Mouse (Mus musculus) heart, embryonic 16.5 days (tissue): ENCODE measurements at regions not wholly inside any gene's neighbourhood (a gene's known extent, or its start where the extent isn't known, plus 50 kb on each side); places are given as distances from the start of the nearest gene placed in this dataset.
"Not testable (repeated sequence)": the region's sequence is repeated elsewhere in the genome, so short reads cannot be mapped to it uniquely, and the experiment has no call there.

Experiments
- ATAC-seq: fragments of 200-750 bp; cut with Nextera tagmentation; replicated peaks from 2 replicates; pipeline ENCODE4 v1.8.0; 2017; ENCODE audit warnings: moderate number of reproducible peaks; ENCODE audit not compliant: insufficient read depth, low FRiP score; ENCODE audit errors: extremely low read depth
- H3K27ac ChIP-seq: fragments of 300-500 bp; sonication (generic); 2 replicates; pipeline ENCODE4 v1.5.1; 2014; ENCODE audit warnings: mild to moderate bottlenecking, low read length, control low read depth, moderate library complexity
- H3K27me3 ChIP-seq: fragments of 300-500 bp; sonication (generic); 2 replicates; pipeline ENCODE4 v1.6.1; 2014; ENCODE audit warnings: low read length, mixed read lengths; ENCODE audit not compliant: control insufficient read depth, insufficient read depth
- H3K36me3 ChIP-seq: fragments of 300-500 bp; sonication (generic); 2 replicates; pipeline ENCODE4 v1.6.1; 2014; ENCODE audit not compliant: control insufficient read depth, insufficient read depth
- H3K4me1 ChIP-seq: fragments of 300-500 bp; sonication (generic); 2 replicates; pipeline ENCODE4 v1.6.1; 2014; ENCODE audit warnings: low read length, mixed read lengths; ENCODE audit not compliant: control insufficient read depth, insufficient read depth
- H3K4me2 ChIP-seq: fragments of 300-500 bp; sonication (generic); 2 replicates; pipeline ENCODE4 v1.6.1; 2014; ENCODE audit warnings: low read depth, mild to moderate bottlenecking, control low read depth, low read length
- H3K4me3 ChIP-seq: fragments of 300-500 bp; sonication (generic); 2 replicates; pipeline ENCODE4 v1.5.1; 2014; ENCODE audit warnings: mild to moderate bottlenecking, control low read depth, low read length
- H3K9ac ChIP-seq: fragments of 300-500 bp; sonication (generic); 2 replicates; pipeline ENCODE4 v1.6.1; 2014; ENCODE audit warnings: low read length, control low read depth
- H3K9me3 ChIP-seq: fragments of 300-500 bp; sonication (generic); replicated peaks from 2 replicates; pipeline ENCODE4 v1.6.1; 2016; ENCODE audit warnings: low read length; ENCODE audit not compliant: control insufficient read depth
- WGBS: fragments of 180-500 bp; shearing (Covaris S2); extraction: QIAGEN DNeasy Blood & Tissue Kit; methylation state at CpG from one replicate; pipeline ENCODE4 v1.1.7; 2014; 5-methylcytosine and 5-hydroxymethylcytosine counted together

DNA sequence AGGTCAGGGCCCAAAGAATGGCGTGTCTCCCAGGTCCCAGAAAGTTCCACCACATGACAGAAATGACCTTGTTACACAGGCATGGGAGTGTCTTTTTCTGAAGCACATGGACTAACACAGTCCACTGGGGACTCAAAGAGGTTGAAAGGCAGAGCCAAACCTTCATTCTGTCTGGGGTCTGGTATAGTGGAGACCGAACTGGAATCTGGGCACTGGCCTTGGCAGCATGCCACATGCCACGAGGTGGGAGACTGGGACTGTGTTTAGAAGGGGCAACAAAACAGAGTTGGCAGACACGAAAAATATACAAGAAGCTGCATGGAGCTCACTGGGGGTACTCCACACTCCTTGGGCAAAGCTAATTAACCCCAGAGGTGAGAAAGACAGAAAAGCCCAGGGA is 293.6 kb upstream of the Cdh4 start:
- no peak overlapping the region for H3K9ac ChIP-seq
- no peak overlapping the region for H3K4me3 ChIP-seq
- H3K4me2 ChIP-seq, result no peak overlapping the region
- no peaks in the 10 kb centered on the region for H3K9me3 ChIP-seq
- no peaks in the 10 kb centered on the region for H3K36me3 ChIP-seq
- H3K4me1 ChIP-seq, result no peaks in the 10 kb centered on the region
- H3K27me3 ChIP-seq, result no peaks in the 10 kb centered on the region
- ATAC-seq, result no peak
- 50% methylated on average over 4 of the region's 4 CpGs for WGBS
- H3K27ac ChIP-seq, result no peak overlapping the region

DNA sequence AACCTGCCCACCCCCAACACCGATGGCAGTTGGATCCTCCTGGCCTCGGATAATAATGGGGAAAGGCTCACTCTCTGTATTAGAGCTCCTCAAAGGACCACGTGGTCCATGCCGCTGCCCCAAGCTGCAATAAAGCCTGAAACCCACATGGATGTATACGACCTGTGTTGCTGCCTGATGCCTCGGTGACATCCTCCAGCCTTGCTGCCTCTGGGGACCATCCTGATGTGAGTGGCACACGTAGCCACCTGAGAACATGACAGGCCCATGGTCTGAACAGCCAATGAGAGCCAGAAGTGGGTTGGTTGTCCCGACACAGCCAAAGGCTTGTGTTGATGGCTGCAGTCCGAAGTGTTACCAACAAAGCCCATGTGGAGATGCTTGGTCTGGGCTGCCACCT is 283.4 kb upstream of the Cdh4 start:
- H3K27ac ChIP-seq, result no peak overlapping the region
- H3K27me3 ChIP-seq, result no peaks in the 10 kb centered on the region
- no peak for ATAC-seq
- 80% methylated on average over 9 of the region's 9 CpGs for WGBS
- no peak overlapping the region for H3K4me2 ChIP-seq
- no peaks in the 10 kb centered on the region for H3K9me3 ChIP-seq
- no peak overlapping the region for H3K4me3 ChIP-seq
- H3K36me3 ChIP-seq, result no peaks in the 10 kb centered on the region
- no peak overlapping the region for H3K9ac ChIP-seq
- H3K4me1 ChIP-seq, result no peaks in the 10 kb centered on the region

DNA sequence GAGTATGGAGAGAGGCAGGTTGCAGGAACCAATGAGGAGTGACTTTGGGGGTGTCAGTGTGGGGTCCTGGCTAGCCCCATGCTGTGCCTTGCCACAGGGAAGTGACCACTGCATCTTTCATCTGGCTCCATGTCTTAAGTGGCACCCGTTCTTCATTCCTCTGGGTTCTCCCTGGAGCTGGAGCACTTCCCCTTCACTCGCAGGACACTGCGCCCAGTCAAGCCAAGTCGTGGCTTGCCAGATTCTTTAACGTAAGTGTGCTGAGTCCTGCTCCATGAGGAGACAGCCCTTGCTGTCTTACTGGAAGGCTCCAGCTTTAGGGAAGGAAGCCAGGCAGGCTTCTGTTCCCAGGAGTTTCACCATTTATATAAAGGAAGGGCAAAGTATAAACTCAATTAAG is 279.1 kb upstream of the Cdh4 start:
- H3K27me3 ChIP-seq, result no peaks in the 10 kb centered on the region
- H3K4me2 ChIP-seq, result no peak overlapping the region
- no peaks in the 10 kb centered on the region; the same call in 1 of the 2 replicates for H3K9me3 ChIP-seq
- 74% methylated on average over 5 of the region's 5 CpGs for WGBS
- no peak overlapping the region for H3K9ac ChIP-seq
- no peak overlapping the region for H3K27ac ChIP-seq
- H3K4me1 ChIP-seq, result no peaks in the 10 kb centered on the region
- H3K4me3 ChIP-seq, result no peak overlapping the region
- no peaks in the 10 kb centered on the region for H3K36me3 ChIP-seq
- ATAC-seq, result no peak

DNA sequence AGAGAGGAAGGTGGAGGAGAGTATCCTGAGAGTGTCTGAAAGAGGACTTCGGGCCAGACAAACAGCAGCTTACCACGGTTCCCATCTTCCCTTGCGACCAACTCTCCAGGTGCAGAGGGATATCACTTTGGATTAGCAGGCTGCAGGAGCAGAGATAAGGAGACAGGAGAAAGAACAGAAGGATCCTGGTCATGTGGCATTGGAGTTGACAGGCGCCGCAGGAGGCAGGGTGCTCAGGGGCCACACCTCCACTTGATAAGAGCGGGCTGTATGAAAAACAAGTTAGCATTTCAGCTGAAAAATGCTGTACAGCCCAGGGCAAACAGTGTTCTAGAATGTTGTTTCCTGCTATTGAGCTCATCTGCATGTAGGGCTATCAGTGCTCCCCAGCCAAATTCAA is 272.1 kb upstream of the Cdh4 start:
- H3K27ac ChIP-seq, result no peak overlapping the region
- no peak overlapping the region for H3K9ac ChIP-seq
- ATAC-seq, result no peak
- no peaks in the 10 kb centered on the region for H3K27me3 ChIP-seq
- no peak overlapping the region for H3K4me2 ChIP-seq
- WGBS, result 12% methylated on average over 6 of the region's 6 CpGs
- no peaks in the 10 kb centered on the region for H3K9me3 ChIP-seq
- no peaks in the 10 kb centered on the region for H3K4me1 ChIP-seq
- H3K4me3 ChIP-seq, result no peak overlapping the region
- H3K36me3 ChIP-seq, result no peaks in the 10 kb centered on the region

DNA sequence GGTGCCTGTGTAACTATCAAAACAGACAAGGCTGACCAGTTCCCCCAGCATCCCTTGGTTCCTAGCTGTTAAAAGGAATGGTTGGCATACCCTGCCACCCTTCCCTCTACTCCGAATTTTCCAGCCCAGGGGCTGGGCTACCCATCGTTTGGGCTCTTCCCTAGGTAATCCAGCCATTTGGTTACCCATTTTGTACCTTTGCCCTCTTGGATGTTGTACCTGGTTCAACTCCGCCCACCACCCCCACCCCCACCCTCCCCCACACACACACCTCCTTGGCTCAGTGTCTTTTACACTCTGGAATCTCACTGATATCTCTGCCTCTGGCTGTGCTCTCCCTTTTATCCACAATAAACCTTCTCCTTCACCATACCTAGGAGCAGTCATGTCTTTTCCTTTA is 271.6 kb upstream of the Cdh4 start:
- Histone ChIP-seq H3K36me3 (no peaks in the 10 kb centered on the region), H3K4me2 (no peak overlapping the region), H3K9ac (no peak overlapping the region), H3K4me3 (no peak overlapping the region), H3K4me1 (no peaks in the 10 kb centered on the region), H3K9me3 (no peaks in the 10 kb centered on the region), H3K27me3 (no peaks in the 10 kb centered on the region), H3K27ac (no peak overlapping the region)
- WGBS, result 17% methylated on average over 3 of the region's 3 CpGs
- no peak for ATAC-seq

DNA sequence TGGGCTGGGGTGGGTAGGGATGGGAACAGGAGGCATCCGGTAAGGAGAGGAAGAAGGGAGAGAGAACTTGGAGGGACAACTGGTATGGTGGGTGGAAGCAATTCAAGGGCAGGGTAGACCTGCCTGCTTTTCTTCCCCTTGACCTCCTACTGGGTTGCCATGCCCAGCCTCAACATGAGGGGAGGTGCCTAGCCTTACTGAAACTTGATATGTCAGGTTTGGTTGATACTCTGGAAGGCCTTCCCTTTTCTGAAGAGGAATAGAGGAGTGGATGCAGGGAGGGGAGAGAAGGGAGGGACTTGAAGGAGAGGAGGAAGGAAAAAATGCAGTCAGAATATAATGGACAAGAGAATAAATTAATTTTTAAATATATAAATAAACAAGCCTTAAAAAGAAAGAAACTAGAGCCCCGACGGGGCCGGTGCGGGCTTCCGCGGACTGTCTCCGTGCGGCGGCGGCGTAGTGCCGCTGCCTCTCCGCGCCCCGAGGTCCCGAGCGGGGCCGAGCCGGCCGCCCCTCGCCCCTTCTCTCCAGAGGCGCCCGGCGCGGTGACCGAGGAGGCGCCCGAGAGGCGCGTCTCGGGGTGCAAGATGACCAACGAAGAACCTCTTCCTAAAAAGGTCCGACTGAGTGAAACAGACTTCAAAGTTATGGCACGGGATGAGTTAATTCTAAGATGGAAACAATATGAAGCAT is 265.2 kb upstream of the Cdh4 start:
- not testable (repeated sequence) for H3K27ac ChIP-seq, ATAC-seq, H3K27me3 ChIP-seq, H3K9ac ChIP-seq, H3K9me3 ChIP-seq, H3K36me3 ChIP-seq, H3K4me1 ChIP-seq
- H3K4me3 ChIP-seq, result peak overlapping the region; percentile 12; the same call in 1 of the 2 replicates
- H3K4me2 ChIP-seq, result peak overlapping the region; percentile 41
- WGBS, result 6% methylated on average over 26 of the region's 35 CpGs

DNA sequence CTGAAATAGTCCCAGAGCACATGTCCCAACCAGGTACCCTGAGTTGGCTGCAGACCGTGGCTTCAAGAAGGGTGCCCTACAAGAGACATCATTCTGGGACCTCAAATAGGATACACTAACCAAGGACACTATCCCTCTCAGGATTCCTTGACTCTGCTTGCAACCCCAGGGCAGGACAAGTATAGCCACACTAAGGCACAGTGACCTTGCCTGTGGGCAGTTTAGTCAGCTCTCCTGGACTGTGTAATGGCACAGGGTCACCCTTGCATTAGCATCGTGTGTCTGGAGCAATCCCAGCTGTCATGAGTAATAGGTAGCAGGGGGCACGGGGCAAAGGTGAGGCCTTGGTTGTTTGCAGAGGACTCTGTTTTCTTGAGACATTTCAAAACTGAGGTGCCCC is 260.9 kb upstream of the Cdh4 start:
- H3K36me3 ChIP-seq, result no peaks in the 10 kb centered on the region
- 66% methylated on average over 3 of the region's 3 CpGs for WGBS

DNA sequence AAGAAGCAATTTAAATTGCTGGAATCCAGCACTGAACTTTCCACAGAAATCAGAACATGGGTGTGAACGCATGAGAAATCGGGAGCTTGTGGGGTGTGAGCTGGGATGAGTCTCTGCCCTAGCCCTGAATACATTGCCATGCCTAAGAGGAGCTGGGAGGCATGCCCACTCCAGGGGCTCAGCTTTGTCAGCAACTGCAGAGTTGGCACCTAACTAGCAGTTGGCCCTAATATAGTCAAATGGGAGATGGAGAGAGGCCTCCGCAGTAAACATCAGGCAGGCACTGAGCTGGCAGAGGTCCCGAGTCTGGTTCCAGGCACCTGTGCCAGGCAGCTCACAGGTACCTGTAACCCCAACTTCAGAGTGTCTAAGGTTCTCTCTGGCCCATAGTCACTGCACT is 260.1 kb upstream of the Cdh4 start:
- Histone ChIP-seq H3K9ac (no peak overlapping the region), H3K36me3 (no peaks in the 10 kb centered on the region), H3K27ac (no peak overlapping the region), H3K9me3 (no peaks in the 10 kb centered on the region; the same call in 1 of the 2 replicates), H3K4me3 (no peak overlapping the region), H3K4me1 (no peaks in the 10 kb centered on the region), H3K4me2 (no peak overlapping the region), H3K27me3 (no peaks in the 10 kb centered on the region)
- 82% methylated on average over 4 of the region's 4 CpGs for WGBS
- no peak for ATAC-seq

More for the DNA sequence above, 260.9 kb upstream of the Cdh4 start:
- no peak overlapping the region for H3K4me2 ChIP-seq
- H3K4me1 ChIP-seq, result no peaks in the 10 kb centered on the region
- no peak overlapping the region for H3K4me3 ChIP-seq
- no peaks in the 10 kb centered on the region; the same call in 1 of the 2 replicates for H3K9me3 ChIP-seq
- no peak for ATAC-seq
- H3K27ac ChIP-seq, result no peak overlapping the region
- H3K9ac ChIP-seq, result no peak overlapping the region
- H3K27me3 ChIP-seq, result peaks cover 4% of the 10 kb centered on the region; the same call in 1 of the 2 replicates

DNA sequence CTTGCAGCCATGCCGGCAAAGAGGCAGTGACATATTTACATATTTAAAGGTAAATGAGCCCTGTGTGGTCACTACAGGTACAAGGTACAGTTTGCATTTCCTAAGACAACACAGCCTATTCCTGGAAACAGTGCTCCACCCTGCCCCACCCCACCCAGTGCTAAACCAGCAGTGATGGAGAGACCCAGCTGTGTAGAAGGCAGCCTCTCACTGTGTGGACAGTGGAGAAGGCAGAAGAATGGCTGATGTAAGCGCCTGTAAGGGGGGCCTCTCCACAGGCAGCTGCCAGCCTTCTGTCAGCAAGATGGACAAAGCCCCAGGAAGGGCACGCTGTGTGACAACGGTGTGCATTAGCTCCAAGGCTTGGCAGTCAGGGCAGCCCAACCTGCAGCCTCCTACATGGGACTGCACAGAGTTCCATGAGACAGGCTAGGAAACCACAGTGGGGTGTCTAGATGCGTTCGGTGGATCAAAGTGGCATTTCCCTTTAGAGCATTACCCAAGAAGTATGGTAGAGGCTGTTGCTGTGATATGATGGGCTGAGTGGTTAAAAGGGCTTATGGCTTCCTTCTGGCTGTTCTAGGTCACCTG is 249.2 kb upstream of the Cdh4 start:
- Histone ChIP-seq H3K4me2 (no peak overlapping the region), H3K4me1 (no peaks in the 10 kb centered on the region), H3K36me3 (no peaks in the 10 kb centered on the region), H3K9ac (no peak overlapping the region), H3K4me3 (no peak overlapping the region), H3K9me3 (no peaks in the 10 kb centered on the region), H3K27ac (no peak overlapping the region), H3K27me3 (peaks cover 2% of the 10 kb centered on the region; the same call in 1 of the 2 replicates)
- 68% methylated on average over 6 of the region's 6 CpGs for WGBS
- ATAC-seq, result no peak
